Mouse (Mus musculus) C2C12 (cell line): ENCODE results near the gene Krtap26-1.

ENCODE experiments used
- CEBPB ChIP-seq: IDR thresholded peaks from one replicate; pipeline ENCODE4 v1.6.1; 2011; ENCODE audit warnings: low read depth, mild to moderate bottlenecking, control low read depth, moderate library complexity
- CTCF ChIP-seq: IDR thresholded peaks from one replicate; pipeline ENCODE4 v1.5.1; 2011; ENCODE audit not compliant: control insufficient read depth, insufficient read depth, insufficient read length
- FOSL1 ChIP-seq: IDR thresholded peaks from one replicate; pipeline ENCODE4 v1.8.0; 2011; ENCODE audit warnings: mild to moderate bottlenecking, low read length; ENCODE audit not compliant: poor library complexity, insufficient read depth, severe bottlenecking
- MAX ChIP-seq: IDR thresholded peaks from one replicate; pipeline ENCODE4 v1.6.1; 2011; ENCODE audit warnings: mild to moderate bottlenecking, control low read depth
- MYOD1 ChIP-seq: IDR thresholded peaks from one replicate; pipeline ENCODE4 v1.6.1; 2011; ENCODE audit warnings: low read depth; ENCODE audit not compliant: control insufficient read depth, insufficient read length
- MYOG ChIP-seq: IDR thresholded peaks from one replicate; pipeline ENCODE4 v1.6.1; 2011; ENCODE audit not compliant: control insufficient read depth, insufficient read length; ENCODE audit errors: extremely low read depth
- USF1 ChIP-seq: IDR thresholded peaks from one replicate; pipeline ENCODE4 v1.6.1; 2011; ENCODE audit warnings: low read depth, mild to moderate bottlenecking, control low read depth, moderate library complexity

GRCm38 (mm10) chr16:88646366-88647111 lies 1.1 kb downstream of the Krtap26-1 start:
- no peak for TF ChIP-seq CTCF
- no peak for TF ChIP-seq MAX
- no peak for TF ChIP-seq MYOD1
- no peak for TF ChIP-seq CEBPB
- TF ChIP-seq FOSL1 = no peak
- no peak for TF ChIP-seq MYOG
- TF ChIP-seq USF1 = no peak
